Mouse (Mus musculus): ENCODE data around the gene Eif4a2. TPM values are rescaled to one million over a fixed set of nuclear protein-coding genes. Genes with fewer than 3 reads are reported as not detected.
A peak's percentile ranks its signal among the peaks of the same experiment; 100 is the strongest.

The Eif4a2 gene
- polyA plus RNA-seq, 2 experiments, result 55.9 to 159 TPM

GRCm38 (mm10) chr16:23151423-23151822, 44.2 kb downstream of the Eif4a2 start:
- H3K4me2 ChIP-seq (ENCODE audit: low read depth), result no peak overlapping the region
- H3K9me3 ChIP-seq (ENCODE audit: control insufficient read depth, low read length), result no peaks in the 10 kb centered on the region
- no peaks in the 10 kb centered on the region for H3K27me3 ChIP-seq (ENCODE audit: control insufficient read depth, insufficient read depth, low read length)
- 0 out of 4 replicates have a peak, but pooled peaks cover 0 to 1% of the 10 kb centered on the region in 2 experiments for H3K4me1 ChIP-seq (replicated peaks; ENCODE audit: control insufficient read depth in 2 of 2, insufficient read depth in 2 of 2, low read length in 1 of 2)
- ATAC-seq (ENCODE audit: insufficient read depth) (no peak), DNase-seq (ENCODE audit: low read depth in 3 of 3, low spot score in 3 of 3) (no peak)
- H3K4me3 ChIP-seq (ENCODE audit: insufficient read depth in 1 of 2, low read depth in 2 of 2, low read length in 2 of 2), result no peak overlapping the region
- H3K9ac ChIP-seq (replicated peaks), result no peak overlapping the region
- WGBS (ENCODE audit: insufficient replicate concordance), result 26% methylated on average over 2 of the region's 2 CpGs
- TF ChIP-seq CTCF (IDR thresholded peaks at IDR 0.05; ENCODE audit: low read depth) (peak; percentile 48), EP300 (IDR thresholded peaks at IDR 0.05; ENCODE audit: low read depth) (no peak)
- no peaks in the 10 kb centered on the region for H3K36me3 ChIP-seq (replicated peaks; ENCODE audit: control insufficient read depth, insufficient read depth, low read depth)
- H3K27ac ChIP-seq, result no peak overlapping the region

DNA sequence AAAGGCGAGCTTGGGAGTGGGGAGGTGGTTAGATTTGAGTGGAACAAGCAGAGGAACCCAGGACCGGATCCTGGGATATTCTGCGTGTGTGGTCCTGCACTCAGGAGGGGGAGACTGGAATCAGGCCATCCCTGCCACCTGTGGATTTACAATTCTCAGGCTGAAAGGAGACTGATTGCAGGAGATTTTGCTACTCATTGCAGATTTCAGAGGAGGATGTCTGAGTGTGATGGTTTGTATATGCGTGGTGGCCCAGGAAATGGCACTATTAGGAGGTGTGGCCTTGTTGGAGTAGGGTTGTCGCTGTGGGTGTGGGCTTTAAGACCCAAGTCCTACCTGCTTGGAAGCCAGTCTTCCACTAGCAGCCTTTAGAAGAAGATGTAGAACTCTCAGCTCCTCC, 47.0 kb downstream of the Eif4a2 start:
- WGBS (ENCODE audit: insufficient replicate concordance), result 61% methylated on average over 5 of the region's 5 CpGs
- no peak for ATAC-seq (ENCODE audit: insufficient read depth)
- H3K4me2 ChIP-seq (ENCODE audit: low read depth), result no peak overlapping the region

DNA sequence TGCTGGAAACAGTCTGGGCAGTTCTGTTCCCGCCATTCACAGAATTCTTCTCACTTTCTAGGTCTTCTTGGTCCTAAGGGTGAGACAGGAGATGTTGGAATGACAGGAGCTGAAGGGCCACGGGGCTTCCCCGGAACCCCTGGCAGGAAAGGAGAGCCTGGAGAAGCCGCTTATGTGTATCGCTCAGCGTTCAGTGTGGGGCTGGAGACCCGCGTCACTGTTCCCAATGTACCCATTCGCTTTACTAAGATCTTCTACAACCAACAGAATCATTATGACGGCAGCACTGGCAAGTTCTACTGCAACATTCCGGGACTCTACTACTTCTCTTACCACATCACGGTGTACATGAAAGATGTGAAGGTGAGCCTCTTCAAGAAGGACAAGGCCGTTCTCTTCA, 49.8 kb downstream of the Eif4a2 start:
- no peak overlapping the region for H3K9ac ChIP-seq (replicated peaks)
- WGBS (ENCODE audit: insufficient replicate concordance), result 79% methylated on average over 13 of the region's 13 CpGs
- no peak overlapping the region for H3K27ac ChIP-seq
- H3K36me3 ChIP-seq (replicated peaks; ENCODE audit: control insufficient read depth, insufficient read depth, low read depth), result no peaks in the 10 kb centered on the region
- no peak for TF ChIP-seq CTCF (IDR thresholded peaks at IDR 0.05; ENCODE audit: low read depth)
- TF ChIP-seq EP300 (IDR thresholded peaks at IDR 0.05; ENCODE audit: low read depth), result no peak
- no peaks in the 10 kb centered on the region for H3K9me3 ChIP-seq (ENCODE audit: control insufficient read depth, low read length)
- no peaks in the 10 kb centered on the region for H3K27me3 ChIP-seq (ENCODE audit: control insufficient read depth, insufficient read depth, low read length)
- H3K4me2 ChIP-seq (ENCODE audit: low read depth), result no peak overlapping the region
- H3K4me3 ChIP-seq (ENCODE audit: insufficient read depth in 1 of 2, low read depth in 2 of 2, low read length in 2 of 2), result no peak overlapping the region
- ATAC-seq (ENCODE audit: insufficient read depth), result no peak
- no peak for DNase-seq (ENCODE audit: low read depth in 3 of 3, low spot score in 3 of 3)
- peaks cover 0 to 5% of the 10 kb centered on the region in 2 experiments; a peak in 2 of 4 replicates for H3K4me1 ChIP-seq (replicated peaks; ENCODE audit: control insufficient read depth in 2 of 2, insufficient read depth in 2 of 2, low read length in 1 of 2)

More for the DNA sequence above, 47.0 kb downstream of the Eif4a2 start:
- Histone ChIP-seq H3K27ac (no peak overlapping the region), H3K4me1 (replicated peaks; ENCODE audit: control insufficient read depth in 2 of 2, insufficient read depth in 2 of 2, low read length in 1 of 2) (peaks cover 0 to 5% of the 10 kb centered on the region in 2 experiments; a peak in 2 of 4 replicates), H3K36me3 (replicated peaks; ENCODE audit: control insufficient read depth, insufficient read depth, low read depth) (no peaks in the 10 kb centered on the region), H3K4me3 (ENCODE audit: insufficient read depth in 1 of 2, low read depth in 2 of 2, low read length in 2 of 2) (no peak overlapping the region), H3K9ac (replicated peaks) (no peak overlapping the region), H3K27me3 (ENCODE audit: control insufficient read depth, insufficient read depth, low read length) (no peaks in the 10 kb centered on the region), H3K9me3 (ENCODE audit: control insufficient read depth, low read length) (no peaks in the 10 kb centered on the region)
- TF ChIP-seq CTCF (IDR thresholded peaks at IDR 0.05; ENCODE audit: low read depth) (no peak), EP300 (IDR thresholded peaks at IDR 0.05; ENCODE audit: low read depth) (no peak)
- DNase-seq (ENCODE audit: low read depth in 3 of 3, low spot score in 3 of 3), result no peak

DNA sequence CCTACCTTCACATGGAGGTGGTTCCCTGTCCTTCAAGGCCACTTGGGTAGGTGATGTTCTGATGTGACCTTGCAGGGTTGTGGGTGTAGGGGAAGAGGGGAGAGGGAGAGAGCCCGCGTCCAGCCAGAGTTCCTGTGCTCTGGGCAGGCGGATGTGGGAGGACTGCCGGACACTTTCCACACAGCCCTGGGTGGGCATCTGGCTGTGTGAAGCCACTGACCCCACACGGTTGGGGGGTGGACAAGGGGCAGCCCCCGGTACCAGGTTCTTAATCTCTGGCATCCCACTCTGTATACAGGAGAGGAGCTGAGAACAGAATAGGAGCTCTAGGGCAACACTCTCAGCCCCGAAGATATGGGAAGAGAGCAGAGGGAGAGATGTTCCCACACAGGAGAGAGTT, 51.0 kb downstream of the Eif4a2 start:
- no peaks in the 10 kb centered on the region for H3K27me3 ChIP-seq (ENCODE audit: control insufficient read depth, insufficient read depth, low read length)
- H3K9ac ChIP-seq (replicated peaks), result no peak overlapping the region
- no peak for DNase-seq (ENCODE audit: low read depth in 3 of 3, low spot score in 3 of 3)
- TF ChIP-seq EP300 (IDR thresholded peaks at IDR 0.05; ENCODE audit: low read depth) (no peak), CTCF (IDR thresholded peaks at IDR 0.05; ENCODE audit: low read depth) (no peak)
- 68% methylated on average over 7 of the region's 7 CpGs for WGBS (ENCODE audit: insufficient replicate concordance)
- peaks cover 0 to 5% of the 10 kb centered on the region in 2 experiments; a peak in 2 of 4 replicates for H3K4me1 ChIP-seq (replicated peaks; ENCODE audit: control insufficient read depth in 2 of 2, insufficient read depth in 2 of 2, low read length in 1 of 2)
- H3K27ac ChIP-seq, result no peak overlapping the region
- H3K4me3 ChIP-seq (ENCODE audit: insufficient read depth in 1 of 2, low read depth in 2 of 2, low read length in 2 of 2), result no peak overlapping the region
- no peak overlapping the region for H3K4me2 ChIP-seq (ENCODE audit: low read depth)
- H3K9me3 ChIP-seq (ENCODE audit: control insufficient read depth, low read length), result no peaks in the 10 kb centered on the region
- H3K36me3 ChIP-seq (replicated peaks; ENCODE audit: control insufficient read depth, insufficient read depth, low read depth), result no peaks in the 10 kb centered on the region
- no peak for ATAC-seq (ENCODE audit: insufficient read depth)

DNA sequence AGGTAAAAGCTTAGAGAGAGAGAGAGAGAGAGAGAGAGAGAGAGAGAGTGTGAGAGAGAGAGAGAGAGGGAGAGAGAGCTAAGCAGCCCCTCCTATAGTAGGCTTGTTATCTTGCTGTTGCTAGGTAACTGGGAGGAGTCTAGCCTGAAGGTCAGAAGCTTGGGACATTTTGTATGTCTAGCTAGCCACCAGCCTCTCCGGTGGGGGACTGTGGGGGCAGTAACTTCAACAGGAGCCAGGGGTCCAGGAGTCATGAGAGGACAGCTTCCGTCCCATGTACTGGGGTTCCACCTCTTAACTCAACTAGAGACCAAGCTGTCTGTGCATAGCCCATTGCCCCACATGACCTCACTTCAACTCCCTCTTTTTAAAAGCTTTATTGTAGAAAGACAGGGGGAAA, 51.7 kb downstream of the Eif4a2 start:
- Histone ChIP-seq H3K36me3 (replicated peaks; ENCODE audit: control insufficient read depth, insufficient read depth, low read depth) (no peaks in the 10 kb centered on the region), H3K4me2 (ENCODE audit: low read depth) (no peak overlapping the region), H3K27me3 (ENCODE audit: control insufficient read depth, insufficient read depth, low read length) (no peaks in the 10 kb centered on the region), H3K4me1 (replicated peaks; ENCODE audit: control insufficient read depth in 2 of 2, insufficient read depth in 2 of 2, low read length in 1 of 2) (peaks cover 0 to 5% of the 10 kb centered on the region in 2 experiments; a peak in 2 of 4 replicates), H3K9me3 (ENCODE audit: control insufficient read depth, low read length) (no peaks in the 10 kb centered on the region), H3K27ac (no peak overlapping the region), H3K9ac (replicated peaks) (no peak overlapping the region), H3K4me3 (ENCODE audit: insufficient read depth in 1 of 2, low read depth in 2 of 2, low read length in 2 of 2) (no peak overlapping the region)
- no peak for TF ChIP-seq EP300 (IDR thresholded peaks at IDR 0.05; ENCODE audit: low read depth)
- TF ChIP-seq CTCF (IDR thresholded peaks at IDR 0.05; ENCODE audit: low read depth), result no peak
- DNase-seq (ENCODE audit: low read depth in 3 of 3, low spot score in 3 of 3) (no peak), ATAC-seq (ENCODE audit: insufficient read depth) (no peak)
- 36% methylated on average over 2 of the region's 2 CpGs for WGBS (ENCODE audit: insufficient replicate concordance)
